Mouse (Mus musculus) spleen, embryonic (tissue): Measurements from ENCODE around the gene Mroh2a.

Experiments
- CTCF ChIA-PET: fragments of 350-600 bp; sonication (Branson Sonifier 250); formaldehyde crosslinking; loops from one replicate; lab custom pipeline; 2022; lab: Charles Lee

The Mroh2a gene

GRCm38 (mm10) chr1:88288789-88289127, 62.0 kb downstream of the Mroh2a start:
- CTCF ChIA-PET, result no interaction called here

GRCm38 (mm10) chr1:88289152-88289551, 62.4 kb downstream of the Mroh2a start:
- CTCF ChIA-PET, result no interaction called here

- CTCF ChIA-PET, result no interaction called here
Observed at GRCm38 (mm10) chr1:88289917-88290316, 63.1 kb downstream of the Mroh2a start.

GRCm38 (mm10) chr1:88290511-88290910, 63.7 kb downstream of the Mroh2a start:
- CTCF ChIA-PET, result no interaction called here

DNA sequence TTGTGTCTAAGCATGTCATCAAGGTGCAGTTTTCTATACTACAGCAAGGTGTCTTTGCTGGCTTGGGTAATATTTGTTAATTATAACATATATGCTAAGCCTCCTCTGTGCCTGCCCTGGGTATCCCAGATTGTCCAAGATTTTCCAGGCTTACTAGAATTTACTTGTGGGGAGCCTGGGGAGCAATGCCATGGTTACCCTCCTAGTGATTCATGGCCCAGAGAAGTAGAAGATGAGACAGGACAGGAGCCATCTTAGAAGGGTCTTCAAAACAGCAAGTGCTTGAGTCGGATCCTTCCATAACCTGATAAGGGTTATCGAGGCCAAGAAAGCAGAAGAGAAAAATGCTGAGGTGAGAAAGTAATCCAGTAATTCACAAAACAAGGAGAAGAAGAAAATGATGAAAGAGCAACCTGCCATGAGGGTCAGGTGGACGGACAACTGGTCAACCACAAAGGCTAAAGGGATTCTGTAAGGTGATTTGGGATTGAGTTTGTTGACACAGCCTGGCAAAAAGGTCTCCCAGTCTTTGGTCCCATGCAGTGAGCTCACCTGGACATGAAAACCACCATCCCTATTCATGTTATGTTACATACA, 64.7 kb downstream of the Mroh2a start:
- CTCF ChIA-PET, result interaction anchor here (0.7 kb wide), 1 partner anchor 18 kb away, joined by 3 read pairs; no protein-coding TSS in a partner anchor

DNA sequence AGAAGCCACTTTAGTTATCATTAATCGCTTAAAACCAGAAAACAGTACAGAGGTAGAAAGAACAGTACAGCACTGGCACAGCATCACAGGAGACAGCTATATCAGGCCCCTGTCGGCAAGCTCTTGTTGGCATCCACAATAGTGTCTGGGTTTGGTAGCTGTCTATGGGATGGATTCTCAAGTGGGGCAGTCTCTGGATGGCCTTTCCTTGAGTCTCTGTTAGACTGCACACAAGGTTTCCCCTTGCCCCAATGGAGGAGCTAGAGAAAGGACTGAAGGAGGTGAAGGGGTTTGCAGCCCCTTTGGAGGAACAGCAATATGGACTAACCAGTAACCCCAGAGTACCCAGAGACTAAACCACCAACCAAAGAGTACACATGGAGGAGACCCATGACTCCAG, 65.3 kb downstream of the Mroh2a start:
- CTCF ChIA-PET, result interaction anchor here (0.7 kb wide), 1 partner anchor 18 kb away, joined by 3 read pairs; no protein-coding TSS in a partner anchor

DNA sequence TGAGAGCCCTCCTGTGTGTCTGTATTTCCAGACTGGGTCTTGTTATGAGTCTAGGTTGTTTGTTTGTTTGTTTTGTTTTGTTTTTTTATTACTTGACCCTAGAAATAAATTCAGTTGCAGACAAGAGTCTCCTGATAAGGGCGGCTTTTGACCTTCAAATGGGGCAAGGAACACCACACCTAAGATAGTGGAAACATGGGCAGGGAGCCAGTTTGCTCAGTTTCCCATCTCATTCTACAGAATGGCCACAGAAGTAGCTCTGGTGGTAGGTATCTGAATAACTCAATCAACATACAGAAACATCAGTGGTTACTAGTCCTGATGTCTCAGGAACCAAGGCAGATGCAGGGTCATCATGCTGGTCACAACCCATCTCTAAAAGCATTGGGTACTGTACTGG, 67.9 kb downstream of the Mroh2a start:
- CTCF ChIA-PET, result interaction anchor here (1.1 kb wide), 1 partner anchor 17 kb away, joined by 3 read pairs; the partner anchor contains the start of gene Trpm8

DNA sequence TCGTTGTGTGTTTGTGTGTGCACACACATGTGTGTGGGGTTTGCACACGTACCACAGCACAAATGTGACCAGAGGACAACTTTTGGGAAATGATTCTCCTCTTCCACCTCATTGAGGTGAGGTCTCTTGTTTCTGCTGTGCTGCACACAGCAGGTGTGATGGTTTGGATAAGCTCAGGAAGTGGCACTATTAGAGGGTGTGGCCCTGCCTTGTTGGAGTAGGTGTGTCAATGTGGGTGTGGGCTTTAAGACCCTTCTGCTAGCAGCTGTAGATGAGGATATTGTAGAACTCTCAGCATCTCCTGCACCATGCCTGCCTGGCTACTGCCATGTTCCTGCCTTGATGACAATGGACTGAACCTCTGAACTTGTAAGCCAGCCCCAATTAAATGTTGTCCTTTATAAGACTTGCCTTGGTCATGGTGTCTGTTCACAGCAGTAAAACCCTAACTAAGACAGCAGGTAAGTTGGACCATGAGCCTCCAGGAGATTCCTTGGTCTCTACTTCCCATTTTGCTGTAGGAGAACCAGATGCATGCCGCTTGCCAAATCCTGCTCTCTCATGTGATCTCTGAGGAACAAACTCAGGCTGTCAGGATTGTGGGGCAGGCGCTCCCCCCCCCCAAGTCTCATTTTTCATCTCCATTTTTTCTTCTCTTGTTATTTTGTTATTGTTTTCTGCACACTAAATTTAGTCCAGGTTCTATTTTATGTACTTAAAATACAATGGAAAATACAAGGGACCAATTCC, 69.6 kb downstream of the Mroh2a start:
- CTCF ChIA-PET, result no interaction called here

GRCm38 (mm10) chr1:88297480-88298258, 70.9 kb downstream of the Mroh2a start:
- CTCF ChIA-PET, result no interaction called here

GRCm38 (mm10) chr1:88298686-88299528, 72.1 kb downstream of the Mroh2a start:
- CTCF ChIA-PET, result interaction anchor here (0.5 kb wide), 1 partner anchor 158 kb away, joined by 5 read pairs; no protein-coding TSS in a partner anchor

GRCm38 (mm10) chr1:88299529-88299945, 72.8 kb downstream of the Mroh2a start:
- CTCF ChIA-PET, result no interaction called here

GRCm38 (mm10) chr1:88300301-88301050, 73.7 kb downstream of the Mroh2a start:
- CTCF ChIA-PET, result no interaction called here

DNA sequence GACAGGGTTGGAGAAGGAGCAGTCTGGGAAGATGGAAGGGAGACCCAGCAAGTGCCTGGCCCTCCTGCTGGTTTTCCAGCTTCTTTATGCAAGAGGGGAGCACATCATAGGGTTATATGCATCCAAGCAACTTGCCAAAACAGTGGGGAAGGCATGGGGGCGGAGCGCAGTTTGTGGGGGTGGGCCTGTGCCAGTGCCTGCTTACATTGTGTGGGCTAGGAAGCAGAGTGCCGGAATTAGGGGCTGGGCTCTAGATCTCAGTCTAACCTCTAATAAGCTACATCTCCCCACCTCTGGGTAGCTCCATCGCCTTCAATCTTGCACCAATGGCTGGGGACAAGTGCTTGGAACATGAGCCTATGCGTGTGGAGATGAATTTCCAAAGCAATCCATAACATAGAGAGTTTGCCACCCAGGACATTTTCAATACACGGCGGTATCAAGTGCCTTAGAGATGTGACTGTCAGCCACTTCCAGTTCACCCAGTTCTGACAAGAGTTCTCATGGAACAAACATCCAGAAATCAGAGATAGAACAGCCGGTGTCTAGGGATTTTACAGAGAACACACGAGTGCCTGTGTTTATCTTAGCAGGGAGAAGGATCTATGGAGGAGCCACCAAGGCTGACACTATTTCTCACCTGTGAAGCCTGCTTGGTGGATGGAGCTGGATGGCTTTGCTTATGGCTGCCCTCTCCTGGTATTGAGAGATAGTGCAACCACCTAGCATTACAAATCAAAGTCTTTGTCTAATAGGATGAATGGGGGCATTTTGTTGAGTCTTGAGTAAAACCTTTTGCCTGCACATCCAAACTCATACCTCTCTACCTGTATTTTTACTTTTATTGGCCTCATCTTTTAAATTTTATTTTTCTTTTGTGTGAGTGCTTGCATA, 74.6 kb downstream of the Mroh2a start:
- CTCF ChIA-PET, result no interaction called here

- CTCF ChIA-PET, result no interaction called here
Observed at GRCm38 (mm10) chr1:88302057-88302740, 75.4 kb downstream of the Mroh2a start.

GRCm38 (mm10) chr1:88303762-88304161, 77.0 kb downstream of the Mroh2a start:
- CTCF ChIA-PET, result no interaction called here

DNA sequence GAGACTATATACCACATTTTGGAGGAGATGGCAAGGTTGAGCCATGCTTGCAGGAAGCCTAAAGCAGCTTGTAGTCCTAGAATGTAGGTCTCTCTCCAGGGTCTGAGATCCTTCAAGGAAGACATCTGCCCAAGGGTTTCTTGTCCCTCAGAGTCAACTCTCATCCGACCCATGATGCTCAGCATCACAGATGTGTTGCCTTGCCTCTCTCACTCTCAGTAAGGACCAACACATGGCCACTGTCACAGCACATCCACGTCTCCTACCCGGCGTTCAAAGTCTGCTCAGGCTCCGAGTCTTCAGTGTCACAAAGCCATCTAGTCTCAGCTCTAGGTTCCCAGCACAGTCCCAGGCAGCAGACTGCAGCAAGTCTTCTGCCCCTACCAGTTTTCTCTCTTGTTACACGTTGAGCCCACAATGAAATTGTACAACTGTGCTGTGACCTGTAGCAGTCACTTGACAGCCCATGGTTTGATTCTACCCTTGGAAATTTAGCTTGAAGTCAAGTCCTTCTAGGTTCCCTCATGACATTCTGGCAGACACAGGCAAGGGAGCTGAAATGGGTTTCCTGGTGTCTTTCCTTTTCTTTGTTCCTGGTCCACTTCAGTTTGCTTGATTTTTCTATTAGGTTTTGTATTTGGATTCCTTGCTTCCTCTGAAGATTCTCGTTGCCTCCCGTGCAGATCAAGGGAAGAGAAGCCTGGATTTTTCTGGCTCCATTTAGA, 77.6 kb downstream of the Mroh2a start:
- CTCF ChIA-PET, result no interaction called here

- CTCF ChIA-PET, result no interaction called here
Observed at GRCm38 (mm10) chr1:88305018-88305795, 78.4 kb downstream of the Mroh2a start.

GRCm38 (mm10) chr1:88306543-88306942, 79.8 kb downstream of the Mroh2a start:
- CTCF ChIA-PET, result no interaction called here
